25 mouse cellular contexts compared by ENCODE assay signal in genomic region chr4:95688159-95688558, GRCm38 (mm10).
DNase-seq lines count a peak whose midpoint lies in the region; ATAC-seq and TF ChIP-seq lines count a peak whose summit lies in the region.
"Had no signal": no experiment of that assay in that cellular context is flagged by ENCODE, and none has a peak within 500 bp of the region (broad histone marks: within the 10 kb centered on the region; RNA-seq: fewer than 3 reads in every experiment).

No protein-coding gene starts in this region.

- DNase-seq in midbrain, embryonic 11.5 days (ENCODE audit: low spot score, missing footprints): peak; percentile 39
- DNase-seq in splenic B cell, adult 2 months (ENCODE audit: low read depth, low spot score): peak; percentile 2
- no peak for DNase-seq in thymus, adult 2 months
- no peak for DNase-seq in limb, embryonic 10.5 days (ENCODE audit: low spot score)
- DNase-seq: adrenal gland, adult 2 months; adrenal gland, postnatal 14 days; B cell, adult 2 months; cerebellum, adult 11 months; cerebellum, adult 2 months; cerebellum, postnatal 10 days; cerebellum, postnatal 36 days; gastrocnemius, postnatal 10 days; gastrocnemius, postnatal 36 days; heart, adult 11 months; heart, postnatal 36 days had no signal

- peaks cover 13% of the 10 kb centered on the region for H3K4me1 ChIP-seq in midbrain, embryonic 11.5 days (ENCODE audit: control insufficient read depth, insufficient read depth, low read length)
- H3K4me1 ChIP-seq in midbrain, embryonic 15.5 days: peaks cover 6% of the 10 kb centered on the region
- H3K4me1 ChIP-seq in thymus, adult 2 months (replicated peaks; ENCODE audit: control insufficient read depth, insufficient read depth, low read length): no peaks in the 10 kb centered on the region
- peaks cover 23% of the 10 kb centered on the region for H3K4me1 ChIP-seq in limb, embryonic 10.5 days

- H3K79me2 ChIP-seq in macrophage (ENCODE audit: inconsistent target): no peaks in the 10 kb centered on the region

- WGBS in midbrain, embryonic 11.5 days: 86% methylated on average over 4 of the region's 4 CpGs
- WGBS in midbrain, embryonic 15.5 days: 84% methylated on average over 4 of the region's 4 CpGs
- 46% methylated on average over 4 of the region's 4 CpGs for WGBS in macrophage (ENCODE audit: missing documents)
- WGBS in thymus, adult 2 months: 72% methylated on average over 4 of the region's 4 CpGs
- WGBS in limb, embryonic 10.5 days: 94% methylated on average over 4 of the region's 4 CpGs

- H3K27me3 ChIP-seq in midbrain, embryonic 11.5 days (ENCODE audit: control insufficient read depth, insufficient read depth, low read length): no peaks in the 10 kb centered on the region
- H3K27me3 ChIP-seq in midbrain, embryonic 15.5 days (replicated peaks): no peaks in the 10 kb centered on the region
- no peaks in the 10 kb centered on the region for H3K27me3 ChIP-seq in splenic B cell, adult 2 months (ENCODE audit: control insufficient read depth, insufficient read depth, low read length, poor library complexity, severe bottlenecking)
- no peaks in the 10 kb centered on the region for H3K27me3 ChIP-seq in thymus, adult 2 months (ENCODE audit: control insufficient read depth, insufficient read depth, low read length)
- no peaks in the 10 kb centered on the region for H3K27me3 ChIP-seq in limb, embryonic 10.5 days (ENCODE audit: low read depth, poor library complexity, severe bottlenecking)
- H3K27me3 ChIP-seq: forebrain, embryonic 13.5 days; heart, embryonic 12.5 days; heart, embryonic 15.5 days; hindbrain, embryonic 13.5 days had no signal

- H3K4me2 ChIP-seq in midbrain, embryonic 11.5 days: no peak overlapping the region
- H3K4me2 ChIP-seq in midbrain, embryonic 15.5 days: no peak overlapping the region
- H3K4me2 ChIP-seq: forebrain, embryonic 13.5 days; heart, embryonic 12.5 days; heart, embryonic 15.5 days; hindbrain, embryonic 13.5 days had no signal

- no peak for TF ChIP-seq POLR2A in thymus, adult 2 months (IDR thresholded peaks at IDR 0.05; ENCODE audit: control insufficient read depth, extremely low read depth, insufficient read depth, low read length, poor library complexity)

- TF ChIP-seq CTCF in thymus, adult 2 months (IDR thresholded peaks at IDR 0.05; ENCODE audit: borderline replicate concordance, control insufficient read depth, extremely low read depth, insufficient read depth, low read length, poor library complexity): no peak

- no peak overlapping the region for H3K4me3 ChIP-seq in midbrain, embryonic 11.5 days (ENCODE audit: low read depth, low read length)
- H3K4me3 ChIP-seq in midbrain, embryonic 15.5 days: no peak overlapping the region
- no peak overlapping the region for H3K4me3 ChIP-seq in macrophage (ENCODE audit: inconsistent target)
- no peak overlapping the region for H3K4me3 ChIP-seq in thymus, adult 2 months (ENCODE audit: control insufficient read depth, insufficient read depth, low read length)
- H3K4me3 ChIP-seq in limb, embryonic 10.5 days: no peak overlapping the region
- H3K4me3 ChIP-seq: forebrain, embryonic 10.5 days; forebrain, embryonic 13.5 days; heart, embryonic 12.5 days; heart, embryonic 15.5 days; hindbrain, embryonic 10.5 days; hindbrain, embryonic 13.5 days had no signal

- no peak overlapping the region for H3K27ac ChIP-seq in midbrain, embryonic 11.5 days (ENCODE audit: low read depth, low read length)
- no peak overlapping the region for H3K27ac ChIP-seq in midbrain, embryonic 15.5 days
- peak overlapping the region; percentile 43 for H3K27ac ChIP-seq in macrophage
- H3K27ac ChIP-seq in thymus, adult 2 months (ENCODE audit: control insufficient read depth, insufficient read depth, low read length): no peak overlapping the region
- H3K27ac ChIP-seq in limb, embryonic 10.5 days: no peak overlapping the region
- H3K27ac ChIP-seq: forebrain, embryonic 10.5 days; forebrain, embryonic 13.5 days; heart, embryonic 15.5 days; hindbrain, embryonic 10.5 days; hindbrain, embryonic 13.5 days had no signal

- H3K9ac ChIP-seq in midbrain, embryonic 11.5 days (ENCODE audit: low read length): no peak overlapping the region
- no peak overlapping the region for H3K9ac ChIP-seq in midbrain, embryonic 15.5 days
- H3K9ac ChIP-seq: forebrain, embryonic 13.5 days; heart, embryonic 12.5 days; heart, embryonic 15.5 days; hindbrain, embryonic 13.5 days had no signal

- no peaks in the 10 kb centered on the region for H3K36me3 ChIP-seq in midbrain, embryonic 11.5 days (ENCODE audit: control insufficient read depth, insufficient read depth, low read length)
- no peaks in the 10 kb centered on the region for H3K36me3 ChIP-seq in midbrain, embryonic 15.5 days (replicated peaks)
- no peaks in the 10 kb centered on the region for H3K36me3 ChIP-seq in macrophage (ENCODE audit: inconsistent target)
- no peaks in the 10 kb centered on the region for H3K36me3 ChIP-seq in splenic B cell, adult 2 months (ENCODE audit: control insufficient read depth, insufficient read depth, low read length, poor library complexity, severe bottlenecking)
- H3K36me3 ChIP-seq in thymus, adult 2 months (ENCODE audit: control insufficient read depth, insufficient read depth, low read length): no peaks in the 10 kb centered on the region
- no peaks in the 10 kb centered on the region for H3K36me3 ChIP-seq in limb, embryonic 10.5 days
- H3K36me3 ChIP-seq: forebrain, embryonic 10.5 days; heart, embryonic 12.5 days; heart, embryonic 15.5 days; hindbrain, embryonic 10.5 days; hindbrain, embryonic 13.5 days had no signal

- no peak for ATAC-seq in midbrain, embryonic 11.5 days (ENCODE audit: low FRiP score)
- no peak for ATAC-seq in midbrain, embryonic 15.5 days (replicated peaks)
- ATAC-seq: forebrain, embryonic 13.5 days; forebrain, embryonic 16.5 days; hindbrain, embryonic 16.5 days had no signal

- no peaks in the 10 kb centered on the region for H3K9me3 ChIP-seq in midbrain, embryonic 11.5 days (ENCODE audit: control insufficient read depth, low read length)
- H3K9me3 ChIP-seq in midbrain, embryonic 15.5 days: no peaks in the 10 kb centered on the region
- H3K9me3 ChIP-seq in limb, embryonic 10.5 days (replicated peaks): no peaks in the 10 kb centered on the region
- H3K9me3 ChIP-seq: forebrain, embryonic 10.5 days; forebrain, embryonic 13.5 days; heart, embryonic 12.5 days; heart, embryonic 15.5 days; hindbrain, embryonic 10.5 days; hindbrain, embryonic 13.5 days had no signal

Comparison
In these comparisons a context has a peak if more than half of its experiments do, and no peak if none do; other contexts are left out.
1. DNase-seq: peak in midbrain, embryonic 11.5 days (single experiment) and splenic B cell, adult 2 months (single experiment); none in thymus, adult 2 months (single experiment) and limb, embryonic 10.5 days (single experiment).